ENCODE assay signal across 20 mouse cellular contexts in the genomic region with DNA sequence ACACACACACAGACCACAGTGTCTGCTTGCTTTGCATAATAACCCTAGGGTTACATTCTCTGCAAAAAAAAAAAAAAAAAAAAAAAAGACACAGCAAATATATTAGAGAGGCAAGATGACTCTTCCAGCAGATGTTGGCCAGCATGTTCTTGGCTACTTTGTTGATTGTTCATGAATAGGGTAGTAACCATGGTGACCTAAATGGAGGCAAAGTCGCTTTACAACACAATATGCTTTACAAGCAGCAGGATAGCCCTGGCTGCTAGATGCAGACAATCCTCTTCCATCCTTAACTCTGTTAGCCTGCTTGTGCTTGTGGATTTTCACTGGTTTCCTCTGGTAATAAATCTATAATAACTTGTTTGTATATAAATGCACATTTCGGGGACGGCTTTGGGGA.
DNase-seq lines count a peak whose midpoint lies in the region; ATAC-seq and TF ChIP-seq lines count a peak whose summit lies in the region.
"Had no signal": no experiment of that assay in that cellular context is flagged by ENCODE, and none has a peak within 500 bp of the region (broad histone marks: within the 10 kb centered on the region; RNA-seq: fewer than 3 reads in every experiment).

No protein-coding gene starts in this region.

- 63% methylated on average over 3 of the region's 3 CpGs for whole genome bisulfite sequencing in midbrain, embryonic 11.5 days
- WGBS in midbrain, embryonic 16.5 days = 55% methylated on average over 3 of the region's 3 CpGs
- 64% methylated on average over 3 of the region's 3 CpGs for WGBS in hindbrain, embryonic 12.5 days
- 56% methylated on average over 3 of the region's 3 CpGs for WGBS in midbrain, postnatal 0 days

- H3K4me3 ChIP-seq in midbrain, embryonic 11.5 days (ENCODE audit: low read depth, low read length) = no peak overlapping the region
- no peak overlapping the region for H3K4me3 ChIP-seq in midbrain, embryonic 16.5 days (ENCODE audit: low read depth, low read length)
- no peak overlapping the region for H3K4me3 ChIP-seq in hindbrain, embryonic 12.5 days
- H3K4me3 ChIP-seq in midbrain, postnatal 0 days (ENCODE audit: low read depth, low read length) = no peak overlapping the region
- H3K4me3 ChIP-seq: forebrain, embryonic 12.5 days; heart, adult 2 months; limb, embryonic 12.5 days; liver, embryonic 13.5 days; myocyte had no signal

- no peaks in the 10 kb centered on the region for H3K9me3 ChIP-seq in midbrain, embryonic 11.5 days (ENCODE audit: control insufficient read depth, low read length)
- H3K9me3 ChIP-seq in midbrain, embryonic 16.5 days (replicated peaks; ENCODE audit: control insufficient read depth, low read length, poor library complexity, severe bottlenecking) = no peaks in the 10 kb centered on the region
- H3K9me3 ChIP-seq in hindbrain, embryonic 12.5 days (replicated peaks) = no peaks in the 10 kb centered on the region
- H3K9me3 ChIP-seq in midbrain, postnatal 0 days (ENCODE audit: low read length) = no peaks in the 10 kb centered on the region
- H3K9me3 ChIP-seq: forebrain, embryonic 12.5 days; limb, embryonic 12.5 days; liver, embryonic 13.5 days had no signal

- no peaks in the 10 kb centered on the region for H3K36me3 ChIP-seq in midbrain, embryonic 11.5 days (ENCODE audit: control insufficient read depth, insufficient read depth, low read length)
- H3K36me3 ChIP-seq in midbrain, embryonic 16.5 days (ENCODE audit: control insufficient read depth, insufficient read depth, low read length) = no peaks in the 10 kb centered on the region
- H3K36me3 ChIP-seq in hindbrain, embryonic 12.5 days = no peaks in the 10 kb centered on the region
- no peaks in the 10 kb centered on the region for H3K36me3 ChIP-seq in midbrain, postnatal 0 days (ENCODE audit: insufficient read depth, low read length)
- H3K36me3 ChIP-seq: forebrain, embryonic 12.5 days; limb, embryonic 12.5 days; liver, embryonic 13.5 days had no signal

- H3K27ac ChIP-seq in midbrain, embryonic 11.5 days (ENCODE audit: low read depth, low read length) = no peak overlapping the region
- no peak overlapping the region for H3K27ac ChIP-seq in midbrain, embryonic 16.5 days (ENCODE audit: low read length)
- no peak overlapping the region for H3K27ac ChIP-seq in hindbrain, embryonic 12.5 days
- no peak overlapping the region for H3K27ac ChIP-seq in midbrain, postnatal 0 days (ENCODE audit: low read depth, low read length)
- H3K27ac ChIP-seq: forebrain, embryonic 12.5 days; heart, adult 2 months; limb, embryonic 12.5 days; liver, embryonic 13.5 days had no signal

- DNase-seq in midbrain, embryonic 11.5 days (ENCODE audit: low spot score, missing footprints) = no peak
- DNase-seq in ZHBTc4 (ENCODE audit: low read depth, low spot score) = peak; percentile 47
- peak; percentile 70 for DNase-seq in midbrain, postnatal 0 days (ENCODE audit: low spot score)
- no peak for DNase-seq in frontal cortex, postnatal 14 days (ENCODE audit: low spot score in 2 of 2)
- no peak for DNase-seq in heart, adult 11 months
- DNase-seq: adrenal gland, adult 2 months; cerebellum, adult 11 months; gastrocnemius, postnatal 10 days; heart, adult 2 months; kidney, adult 8-10 months; kidney, postnatal 36 days; layer of hippocampus, adult 9-11 months; liver, embryonic 13.5 days; thymus, postnatal 4 days had no signal

- no peaks in the 10 kb centered on the region for H3K4me1 ChIP-seq in midbrain, embryonic 11.5 days (ENCODE audit: control insufficient read depth, insufficient read depth, low read length)
- no peaks in the 10 kb centered on the region for H3K4me1 ChIP-seq in midbrain, embryonic 16.5 days (ENCODE audit: control insufficient read depth, insufficient read depth, low read length)
- H3K4me1 ChIP-seq in hindbrain, embryonic 12.5 days = 0 out of 2 replicates have a peak, but pooled peaks cover 2% of the 10 kb centered on the region
- no peaks in the 10 kb centered on the region for H3K4me1 ChIP-seq in midbrain, postnatal 0 days (ENCODE audit: insufficient read depth, low read length)
- H3K4me1 ChIP-seq: forebrain, embryonic 12.5 days; limb, embryonic 12.5 days; liver, embryonic 13.5 days had no signal

- no peak overlapping the region for H3K9ac ChIP-seq in midbrain, embryonic 11.5 days (ENCODE audit: low read length)
- H3K9ac ChIP-seq in midbrain, embryonic 16.5 days (ENCODE audit: low read depth, low read length) = no peak overlapping the region
- H3K9ac ChIP-seq in hindbrain, embryonic 12.5 days = no peak overlapping the region
- H3K9ac ChIP-seq in midbrain, postnatal 0 days (replicated peaks; ENCODE audit: low read length, poor library complexity, severe bottlenecking) = no peak overlapping the region
- H3K9ac ChIP-seq: forebrain, embryonic 12.5 days; limb, embryonic 12.5 days; liver, embryonic 13.5 days had no signal

- ATAC-seq in midbrain, embryonic 11.5 days (ENCODE audit: low FRiP score) = peak; percentile 90
- ATAC-seq in midbrain, embryonic 16.5 days = no peak
- peak; percentile 72 for ATAC-seq in hindbrain, embryonic 12.5 days (ENCODE audit: low FRiP score)
- ATAC-seq in midbrain, postnatal 0 days (ENCODE audit: low FRiP score) = no peak
- no peak for ATAC-seq in monocyte, adult 5-6 weeks (replicated peaks; ENCODE audit: insufficient number of reproducible peaks, low FRiP score, low TSS enrichment, poor library complexity, severe bottlenecking)

- TF ChIP-seq CTCF in midbrain, postnatal 0 days (IDR thresholded peaks at IDR 0.05) = no peak

- H3K27me3 ChIP-seq in midbrain, embryonic 11.5 days (ENCODE audit: control insufficient read depth, insufficient read depth, low read length) = no peaks in the 10 kb centered on the region
- no peaks in the 10 kb centered on the region for H3K27me3 ChIP-seq in midbrain, embryonic 16.5 days (ENCODE audit: control insufficient read depth, insufficient read depth, low read depth, low read length)
- H3K27me3 ChIP-seq in hindbrain, embryonic 12.5 days = no peaks in the 10 kb centered on the region
- H3K27me3 ChIP-seq in midbrain, postnatal 0 days (ENCODE audit: insufficient read depth, low read length) = no peaks in the 10 kb centered on the region
- H3K27me3 ChIP-seq: forebrain, embryonic 12.5 days; limb, embryonic 12.5 days; liver, embryonic 13.5 days had no signal

- H3K4me2 ChIP-seq in midbrain, embryonic 11.5 days = no peak overlapping the region
- no peak overlapping the region for H3K4me2 ChIP-seq in midbrain, embryonic 16.5 days (ENCODE audit: low read length)
- no peak overlapping the region for H3K4me2 ChIP-seq in hindbrain, embryonic 12.5 days (replicated peaks)
- H3K4me2 ChIP-seq in midbrain, postnatal 0 days (ENCODE audit: low read depth, low read length, poor library complexity, severe bottlenecking) = no peak overlapping the region
- H3K4me2 ChIP-seq: forebrain, embryonic 12.5 days; limb, embryonic 12.5 days; liver, embryonic 13.5 days had no signal

Comparison
In these comparisons a context has a peak if more than half of its experiments do, and no peak if none do; other contexts are left out.
1. ATAC-seq: peak in midbrain, embryonic 11.5 days (single experiment) and hindbrain, embryonic 12.5 days (single experiment); none in midbrain, embryonic 16.5 days (single experiment), midbrain, postnatal 0 days (single experiment) and monocyte, adult 5-6 weeks (single experiment).
2. DNase-seq: peak in ZHBTc4 (single experiment) and midbrain, postnatal 0 days (single experiment); none in midbrain, embryonic 11.5 days (single experiment), frontal cortex, postnatal 14 days (0 of 2) and heart, adult 11 months (single experiment).